Comparison of ENCODE assay signal across 8 mouse cellular contexts in the genomic region with DNA sequence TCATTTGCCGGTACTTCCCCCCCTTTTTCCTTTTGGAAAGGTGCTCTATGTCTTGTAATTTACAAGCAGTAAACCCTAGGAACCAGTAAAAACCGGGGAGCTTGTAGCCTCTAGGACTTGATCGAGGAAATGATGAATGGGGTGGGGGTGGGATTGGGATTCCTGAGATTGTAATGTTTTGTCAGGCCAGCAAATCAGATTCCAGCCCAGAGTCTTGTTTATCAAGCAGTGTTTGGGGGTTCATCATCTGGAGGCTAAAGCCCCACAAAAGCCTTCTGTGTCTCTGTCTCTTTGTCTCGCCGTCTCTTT. TPM values are rescaled to one million over a fixed set of nuclear protein-coding genes. Genes with fewer than 3 reads are reported as not detected.
DNase-seq lines count a peak whose midpoint lies in the region; ATAC-seq lines count a peak whose summit lies in the region.

No protein-coding gene starts in this region.

- H3K27me3 ChIP-seq in erythroblast, embryonic 14.5 days (ENCODE audit: control insufficient read depth), result peaks cover 14% of the 10 kb centered on the region
- H3K27me3 ChIP-seq in embryonic facial prominence, embryonic 13.5 days, result no peaks in the 10 kb centered on the region
- H3K27me3 ChIP-seq in limb, embryonic 15.5 days, result no peaks in the 10 kb centered on the region

- no peak overlapping the region; the same call in 1 of the 2 replicates for H3K27ac ChIP-seq in embryonic facial prominence, embryonic 13.5 days
- H3K27ac ChIP-seq in limb, embryonic 15.5 days, result 0 out of 2 replicates have a peak overlapping the region, but pooled peaks have one; percentile 63

- peaks cover 23% of the 10 kb centered on the region for H3K4me1 ChIP-seq in erythroblast, embryonic 14.5 days (ENCODE audit: control insufficient read depth)
- H3K4me1 ChIP-seq in embryonic facial prominence, embryonic 13.5 days, result peaks cover 10% of the 10 kb centered on the region; the same call in 1 of the 2 replicates
- H3K4me1 ChIP-seq in limb, embryonic 15.5 days, result peaks cover 15% of the 10 kb centered on the region

- WGBS in embryonic facial prominence, embryonic 13.5 days, result 2% methylated on average over 5 of the region's 5 CpGs
- WGBS in limb, embryonic 15.5 days, result 4% methylated on average over 5 of the region's 5 CpGs

- peak overlapping the region; percentile 83 for H3K9ac ChIP-seq in embryonic facial prominence, embryonic 13.5 days
- peak overlapping the region; percentile 71 for H3K9ac ChIP-seq in limb, embryonic 15.5 days

- peak; percentile 30 for DNase-seq in 3134 (ENCODE audit: extremely low read depth, insufficient read length, low spot score)
- DNase-seq in left cerebral cortex, adult 11 months (ENCODE audit: low spot score), result no peak
- no peak for DNase-seq in layer of hippocampus, postnatal 25 days (ENCODE audit: extremely low spot score in 1 of 2, low spot score in 1 of 2)
- no peak for DNase-seq in T-cell, adult 2 months (ENCODE audit: low spot score)

- H3K9me3 ChIP-seq in erythroblast, embryonic 14.5 days (ENCODE audit: control insufficient read depth, low read length), result no peaks in the 10 kb centered on the region
- no peaks in the 10 kb centered on the region for H3K9me3 ChIP-seq in embryonic facial prominence, embryonic 13.5 days
- H3K9me3 ChIP-seq in limb, embryonic 15.5 days, result no peaks in the 10 kb centered on the region

- no peaks in the 10 kb centered on the region for H3K36me3 ChIP-seq in erythroblast, embryonic 14.5 days (ENCODE audit: control insufficient read depth)
- H3K36me3 ChIP-seq in embryonic facial prominence, embryonic 13.5 days, result no peaks in the 10 kb centered on the region
- no peaks in the 10 kb centered on the region for H3K36me3 ChIP-seq in limb, embryonic 15.5 days

- peak overlapping the region; percentile 80 for H3K4me3 ChIP-seq in erythroblast, embryonic 14.5 days (replicated peaks)
- H3K4me3 ChIP-seq in embryonic facial prominence, embryonic 13.5 days, result peak overlapping the region; percentile 92
- H3K4me3 ChIP-seq in limb, embryonic 15.5 days, result peak overlapping the region; percentile 95

- peak overlapping the region; percentile 79 for H3K4me2 ChIP-seq in embryonic facial prominence, embryonic 13.5 days
- H3K4me2 ChIP-seq in limb, embryonic 15.5 days, result peak overlapping the region; percentile 77

- no peak for ATAC-seq in erythroblast, adult 5-6 weeks (replicated peaks; ENCODE audit: low FRiP score, poor library complexity, severe bottlenecking)
- ATAC-seq in embryonic facial prominence, embryonic 13.5 days (ENCODE audit: insufficient number of reproducible peaks, insufficient read depth, low FRiP score, low TSS enrichment, low read depth), result no peak
- ATAC-seq in limb, embryonic 15.5 days (ENCODE audit: insufficient number of reproducible peaks, low FRiP score, low TSS enrichment, low read depth), result no peak

RNA-seq across cellular contexts. Expression of gene Pxk, which starts 0.6 kb away (rescaled TPM):
- 0.14 and 0.34 TPM in 2 replicates for polyA plus RNA-seq in erythroblast, embryonic 14.5 days (2012)
- total RNA-seq in erythroblast, adult 5-6 weeks (2015; ENCODE audit: low replicate concordance), result 11.7 and 16.1 TPM in 2 replicates
- total RNA-seq in erythroblast, adult 5-6 weeks (2017; ENCODE audit: low replicate concordance), result 3.9 and 9.6 TPM in 2 replicates
- polyA plus RNA-seq in embryonic facial prominence, embryonic 13.5 days (2015; fragmentation: Nextera tagmentation; extraction: Ambion mirVana), result 34.3 and 39.0 TPM in 2 replicates
- polyA plus RNA-seq in limb, embryonic 15.5 days (2015; fragmentation: Nextera tagmentation; extraction: Ambion mirVana), result 38.8 and 39.2 TPM in 2 replicates
- 10 to 100 TPM; 25.4 to 25.6 TPM for total RNA-seq in layer of hippocampus, postnatal 25 days (2021)

RNA-seq across cellular contexts. Expression of gene Rpp14, which starts 18.5 kb away (rescaled TPM):
- 0.06 TPM in 2 replicates for polyA plus RNA-seq in erythroblast, embryonic 14.5 days (2012)
- 5.4 and 7.1 TPM in 2 replicates for total RNA-seq in erythroblast, adult 5-6 weeks (2015; ENCODE audit: low replicate concordance)
- total RNA-seq in erythroblast, adult 5-6 weeks (2017; ENCODE audit: low replicate concordance), result 11.7 and 14.0 TPM in 2 replicates
- polyA plus RNA-seq in embryonic facial prominence, embryonic 13.5 days (2015; fragmentation: Nextera tagmentation; extraction: Ambion mirVana), result 59.5 and 64.3 TPM in 2 replicates
- 47.9 and 54.4 TPM in 2 replicates for polyA plus RNA-seq in limb, embryonic 15.5 days (2015; fragmentation: Nextera tagmentation; extraction: Ambion mirVana)
- 10 to 100 TPM; 27.0 to 29.2 TPM for total RNA-seq in layer of hippocampus, postnatal 25 days (2021)

Comparison
In these comparisons a context has a peak if more than half of its experiments do, and no peak if none do; other contexts are left out.
1. RNA of gene Pxk, which starts 0.6 kb away (polyA plus RNA-seq): 38.8 to 39.2 TPM in limb, embryonic 15.5 days and 34.3 to 39.0 TPM in embryonic facial prominence, embryonic 13.5 days; 0.14 to 0.34 TPM in erythroblast, embryonic 14.5 days; every median in the first group is over 10 times any median in the second.
2. RNA of gene Rpp14, which starts 18.5 kb away (polyA plus RNA-seq): 59.5 to 64.3 TPM in embryonic facial prominence, embryonic 13.5 days and 47.9 to 54.4 TPM in limb, embryonic 15.5 days; 0.06 TPM in erythroblast, embryonic 14.5 days; every median in the first group is over 10 times any median in the second.
3. Peak in every context shown above with its lines, with median percentiles within 50 percentile points of each other: H3K4me3 ChIP-seq.